Mouse (Mus musculus) limb, embryonic 15.5 days (tissue): ENCODE results near the gene Sept3. TPM values are rescaled to one million over a fixed set of nuclear protein-coding genes. Genes with fewer than 3 reads are reported as not detected.

Source experiments
- ATAC-seq: fragments of 200-750 bp; cut with Nextera tagmentation; 2 replicates; pipeline ENCODE4 v1.8.0; 2017; ENCODE audit warnings: low read depth, moderate TSS enrichment; ENCODE audit not compliant: insufficient number of reproducible peaks, low FRiP score, low TSS enrichment
- H3K27ac ChIP-seq: fragments of 300-500 bp; sonication (generic); 2 replicates; pipeline ENCODE4 v1.5.1; 2015; ENCODE audit warnings: moderate library complexity, mild to moderate bottlenecking, inconsistent platforms
- H3K27me3 ChIP-seq: fragments of 300-500 bp; sonication (generic); 2 replicates; pipeline ENCODE4 v1.6.1; 2015; ENCODE audit warnings: inconsistent platforms
- H3K36me3 ChIP-seq: fragments of 300-500 bp; sonication (generic); 2 replicates; pipeline ENCODE4 v1.6.1; 2015; ENCODE audit warnings: inconsistent platforms
- H3K4me1 ChIP-seq: fragments of 300-500 bp; sonication (generic); 2 replicates; pipeline ENCODE4 v1.6.1; 2015; ENCODE audit warnings: inconsistent platforms
- H3K4me2 ChIP-seq: fragments of 300-500 bp; sonication (generic); 2 replicates; pipeline ENCODE4 v1.6.1; 2015; ENCODE audit warnings: mild to moderate bottlenecking, inconsistent platforms
- H3K4me3 ChIP-seq: fragments of 300-500 bp; sonication (generic); 2 replicates; pipeline ENCODE4 v1.5.1; 2015; ENCODE audit warnings: mild to moderate bottlenecking, inconsistent platforms
- H3K9ac ChIP-seq: fragments of 300-500 bp; sonication (generic); 2 replicates; pipeline ENCODE4 v1.6.1; 2015; ENCODE audit warnings: inconsistent platforms
- H3K9me3 ChIP-seq: fragments of 300-500 bp; sonication (generic); 2 replicates; pipeline ENCODE4 v1.6.1; 2016; ENCODE audit warnings: inconsistent platforms
- WGBS: fragments of 180-500 bp; shearing (Covaris S2); methylation state at CpG from one replicate; pipeline ENCODE4 v1.1.7; 2015; 5-methylcytosine and 5-hydroxymethylcytosine counted together
- polyA plus RNA-seq: library from polyadenylated mRNA; unstranded; fragments of >200 nt; fragmentation: Nextera tagmentation; extraction: Ambion mirVana; gene quantifications from 2 replicates; pipeline ENCODE4 v1.2.1, GENCODE M21; 2015

The Sept3 gene
- polyA plus RNA-seq, 1 experiment from 2014 or later: 8.4 TPM

DNA sequence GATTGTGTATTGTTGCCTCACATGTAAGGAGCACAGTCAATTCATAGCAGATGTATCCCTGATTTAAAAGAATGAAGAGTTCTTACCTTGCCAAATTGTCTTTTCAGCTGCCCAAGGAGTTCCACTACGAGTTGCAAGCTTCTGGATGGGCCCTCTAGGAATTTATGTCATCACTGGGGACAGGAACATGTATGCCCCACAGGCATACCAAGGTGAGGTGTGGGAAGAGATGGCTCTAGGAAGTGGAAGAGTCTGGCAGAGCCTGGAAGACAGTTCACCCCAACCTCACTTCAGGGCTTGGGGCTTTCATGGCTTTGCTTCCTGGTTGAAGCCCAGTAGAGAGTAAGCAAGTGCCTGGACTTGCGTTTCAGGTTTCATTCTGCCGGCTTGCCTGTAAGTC is 33.7 kb downstream of the Sept3 start:
- WGBS: 58% methylated on average over 3 of the region's 3 CpGs
- no peaks in the 10 kb centered on the region for H3K27me3 ChIP-seq
- H3K36me3 ChIP-seq: no peaks in the 10 kb centered on the region
- no peak overlapping the region for H3K4me2 ChIP-seq
- H3K27ac ChIP-seq: no peak overlapping the region
- H3K9me3 ChIP-seq: no peaks in the 10 kb centered on the region
- H3K4me1 ChIP-seq: no peaks in the 10 kb centered on the region
- ATAC-seq: no peak
- no peak overlapping the region for H3K9ac ChIP-seq
- H3K4me3 ChIP-seq: no peak overlapping the region

DNA sequence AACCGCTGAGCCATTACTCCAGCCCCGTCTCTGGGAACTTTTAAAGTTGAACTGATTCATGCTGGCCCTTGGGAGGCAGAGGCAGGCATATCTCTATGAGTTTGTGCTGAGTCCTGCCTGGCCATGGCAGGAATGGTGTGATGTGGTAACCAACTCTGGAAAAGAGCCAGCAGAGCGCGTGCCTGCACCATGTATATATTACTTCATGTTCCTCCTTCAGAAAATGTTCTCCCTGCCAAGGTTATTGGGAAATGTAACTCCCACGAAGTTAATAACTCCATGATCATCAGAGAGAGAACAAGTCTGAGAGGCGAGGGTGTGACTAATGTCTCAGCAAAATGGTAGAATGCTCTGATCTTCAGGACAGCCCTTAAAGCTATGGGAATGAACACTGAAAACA is 43.1 kb downstream of the Sept3 start:
- ATAC-seq: no peak
- H3K9me3 ChIP-seq: no peaks in the 10 kb centered on the region
- 74% methylated on average over 6 of the region's 6 CpGs for WGBS

DNA sequence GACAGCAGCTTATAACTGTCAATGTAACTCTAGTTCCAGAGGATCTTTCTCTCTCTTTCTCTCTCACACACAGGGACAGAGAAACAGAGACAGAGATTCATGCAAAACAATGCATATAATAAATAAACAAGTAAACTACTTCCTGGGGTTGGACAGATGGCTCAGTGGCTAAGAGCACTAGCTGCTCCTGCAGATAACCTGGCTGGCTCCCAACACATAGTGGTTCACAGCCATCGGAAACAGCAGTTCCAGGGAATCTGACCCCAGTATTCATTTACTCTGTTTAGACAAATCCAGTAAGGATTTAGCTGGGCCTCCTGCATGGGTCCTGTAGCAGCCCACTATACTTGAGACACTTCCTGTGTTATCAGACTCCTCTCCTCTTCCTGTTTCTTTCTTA is 44.9 kb downstream of the Sept3 start:
- no peaks in the 10 kb centered on the region for H3K9me3 ChIP-seq
- WGBS: 43% methylated on average over 1 of the region's 1 CpGs
- ATAC-seq: no peak

More for the DNA sequence above, 43.1 kb downstream of the Sept3 start:
- H3K27me3 ChIP-seq: no peaks in the 10 kb centered on the region
- no peak overlapping the region for H3K4me3 ChIP-seq
- H3K4me1 ChIP-seq: no peaks in the 10 kb centered on the region
- no peak overlapping the region for H3K9ac ChIP-seq
- no peak overlapping the region for H3K4me2 ChIP-seq
- no peaks in the 10 kb centered on the region for H3K36me3 ChIP-seq
- no peak overlapping the region for H3K27ac ChIP-seq

DNA sequence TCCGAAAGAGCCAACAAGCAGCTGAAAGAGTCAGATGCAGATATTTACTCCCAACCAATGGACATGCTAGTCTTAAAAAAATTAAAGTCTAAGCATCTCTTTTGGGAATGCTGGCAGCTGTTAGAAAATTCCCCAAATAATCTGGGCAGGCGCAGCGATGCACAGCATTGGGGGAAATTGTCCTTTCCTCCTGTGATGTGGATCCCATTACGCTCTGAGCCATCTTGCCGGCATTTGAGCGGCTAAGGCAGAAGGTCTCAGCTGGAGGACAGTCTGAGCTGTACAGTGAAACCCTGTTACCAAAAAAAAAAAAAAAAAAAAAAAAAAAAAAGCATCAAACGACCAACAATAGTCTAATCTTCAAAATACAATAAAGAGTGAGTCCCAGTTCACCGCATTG is 47.5 kb downstream of the Sept3 start:
- WGBS: 71% methylated on average over 8 of the region's 8 CpGs
- no peak overlapping the region for H3K9ac ChIP-seq
- ATAC-seq: no peak
- H3K4me3 ChIP-seq: no peak overlapping the region
- no peak overlapping the region for H3K27ac ChIP-seq
- H3K27me3 ChIP-seq: no peaks in the 10 kb centered on the region
- no peaks in the 10 kb centered on the region for H3K9me3 ChIP-seq
- no peak overlapping the region for H3K4me2 ChIP-seq
- H3K4me1 ChIP-seq: no peaks in the 10 kb centered on the region
- H3K36me3 ChIP-seq: no peaks in the 10 kb centered on the region

More for the DNA sequence above, 44.9 kb downstream of the Sept3 start:
- Histone ChIP-seq H3K27me3 (no peaks in the 10 kb centered on the region), H3K36me3 (no peaks in the 10 kb centered on the region), H3K4me1 (no peaks in the 10 kb centered on the region), H3K4me3 (no peak overlapping the region), H3K4me2 (no peak overlapping the region), H3K27ac (no peak overlapping the region), H3K9ac (no peak overlapping the region)

DNA sequence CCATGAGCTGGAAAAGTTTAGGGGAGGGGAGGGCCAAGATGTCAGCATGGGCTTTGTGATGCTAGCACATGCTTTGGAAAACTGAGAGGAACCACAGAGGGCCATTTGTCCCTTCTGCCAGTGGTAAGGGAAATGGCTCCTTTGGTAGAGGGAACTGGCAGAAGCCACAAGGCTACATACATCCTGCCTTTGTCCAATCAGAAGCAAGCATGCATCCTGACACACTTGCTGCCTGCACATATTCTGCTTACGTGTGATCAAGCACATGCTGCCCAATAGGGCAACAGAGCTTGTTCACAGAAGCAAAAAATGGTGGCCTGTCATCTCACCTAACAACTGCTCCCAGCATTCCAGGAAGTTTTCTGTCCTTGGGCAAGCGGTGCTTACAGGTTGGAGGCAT is 50.7 kb downstream of the Sept3 start:
- 40% methylated on average over 2 of the region's 2 CpGs for WGBS
- Histone ChIP-seq H3K27ac (peak overlapping the region; percentile 5; the same call in 1 of the 2 replicates), H3K4me2 (no peak overlapping the region), H3K4me1 (no peaks in the 10 kb centered on the region), H3K9ac (no peak overlapping the region), H3K27me3 (no peaks in the 10 kb centered on the region), H3K4me3 (no peak overlapping the region), H3K9me3 (no peaks in the 10 kb centered on the region), H3K36me3 (peaks cover 9% of the 10 kb centered on the region; the same call in 1 of the 2 replicates)
- no peak for ATAC-seq

DNA sequence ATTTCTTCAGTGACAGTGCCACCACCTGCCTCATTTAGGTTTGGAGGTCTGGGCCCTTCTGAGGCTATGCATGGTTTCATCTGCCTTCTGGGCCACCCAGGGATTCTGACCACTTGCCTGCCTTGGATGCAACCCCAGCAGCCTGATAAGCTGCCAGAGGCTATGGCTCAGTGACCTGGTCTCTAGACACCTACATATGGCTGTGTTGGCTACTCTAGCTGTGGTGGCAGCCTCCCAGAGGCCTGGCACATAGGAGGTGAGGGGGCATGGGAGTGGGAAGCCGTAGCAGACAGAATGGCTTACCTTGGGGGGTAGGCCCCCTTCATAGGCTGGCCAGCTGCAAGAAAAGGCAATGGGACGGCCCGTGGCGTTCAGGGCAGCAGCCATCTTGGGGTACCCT is 60.5 kb downstream of the Sept3 start:
- WGBS: 97% methylated on average over 4 of the region's 4 CpGs
- peaks cover 48% of the 10 kb centered on the region for H3K36me3 ChIP-seq

DNA sequence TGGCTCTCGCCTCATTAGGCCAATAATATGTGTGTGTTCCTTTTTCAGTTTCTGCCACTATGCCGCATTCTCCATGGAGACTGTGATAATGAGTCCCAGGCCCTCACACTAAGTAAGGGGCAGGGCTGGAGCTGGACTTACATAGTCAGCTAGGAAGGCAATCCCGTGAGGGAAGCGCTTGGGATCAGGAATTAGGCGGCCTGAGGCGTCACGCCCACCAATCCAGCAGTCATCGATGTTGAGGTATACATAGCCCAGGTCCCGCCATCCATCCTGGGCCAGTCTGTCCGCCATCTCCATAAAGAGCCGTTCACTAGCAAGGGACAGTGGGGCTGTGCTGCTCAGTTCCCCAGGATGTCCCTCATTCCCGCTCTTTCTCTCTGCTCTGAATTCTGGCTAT is 61.9 kb downstream of the Sept3 start:
- ATAC-seq: no peak
- Histone ChIP-seq H3K36me3 (peaks cover 38% of the 10 kb centered on the region), H3K4me3 (no peak overlapping the region), H3K4me1 (peaks cover 37% of the 10 kb centered on the region), H3K27ac (no peak overlapping the region), H3K27me3 (no peaks in the 10 kb centered on the region), H3K9me3 (no peaks in the 10 kb centered on the region), H3K4me2 (no peak overlapping the region), H3K9ac (no peak overlapping the region)
- WGBS: 61% methylated on average over 12 of the region's 12 CpGs

More for the DNA sequence above, 60.5 kb downstream of the Sept3 start:
- no peak for ATAC-seq
- Histone ChIP-seq H3K4me3 (no peak overlapping the region), H3K27ac (no peak overlapping the region), H3K27me3 (no peaks in the 10 kb centered on the region), H3K9me3 (no peaks in the 10 kb centered on the region), H3K4me2 (no peak overlapping the region), H3K9ac (no peak overlapping the region), H3K4me1 (peaks cover 23% of the 10 kb centered on the region)

DNA sequence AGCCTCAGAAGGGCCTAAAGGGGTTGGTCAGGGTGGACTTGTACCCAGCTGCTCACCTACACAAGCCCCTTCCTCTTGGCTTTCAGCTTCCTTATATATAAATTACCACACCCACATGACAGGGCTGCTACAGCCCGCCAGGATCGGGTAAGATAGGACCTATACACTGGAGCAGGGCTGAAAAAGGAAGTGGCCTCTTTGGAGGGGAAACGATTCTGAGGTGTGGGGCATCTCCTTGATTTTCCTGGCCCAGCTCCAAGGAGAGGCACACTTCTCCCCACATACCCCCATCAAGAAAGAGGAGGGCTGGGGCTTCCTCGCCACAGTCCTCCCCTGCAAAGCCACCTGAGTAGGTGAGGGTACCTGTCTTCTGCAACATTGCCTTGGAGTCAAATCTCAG is 63.2 kb downstream of the Sept3 start:
- no peak for ATAC-seq
- WGBS: 18% methylated on average over 4 of the region's 4 CpGs
- Histone ChIP-seq H3K27me3 (no peaks in the 10 kb centered on the region), H3K27ac (peak overlapping the region; percentile 70; the same call in 1 of the 2 replicates), H3K36me3 (peaks cover 31% of the 10 kb centered on the region), H3K9ac (peak overlapping the region; percentile 53; the same call in 1 of the 2 replicates), H3K4me2 (peak overlapping the region; percentile 62), H3K4me3 (peak overlapping the region; percentile 60), H3K9me3 (no peaks in the 10 kb centered on the region), H3K4me1 (peaks cover 49% of the 10 kb centered on the region)

DNA sequence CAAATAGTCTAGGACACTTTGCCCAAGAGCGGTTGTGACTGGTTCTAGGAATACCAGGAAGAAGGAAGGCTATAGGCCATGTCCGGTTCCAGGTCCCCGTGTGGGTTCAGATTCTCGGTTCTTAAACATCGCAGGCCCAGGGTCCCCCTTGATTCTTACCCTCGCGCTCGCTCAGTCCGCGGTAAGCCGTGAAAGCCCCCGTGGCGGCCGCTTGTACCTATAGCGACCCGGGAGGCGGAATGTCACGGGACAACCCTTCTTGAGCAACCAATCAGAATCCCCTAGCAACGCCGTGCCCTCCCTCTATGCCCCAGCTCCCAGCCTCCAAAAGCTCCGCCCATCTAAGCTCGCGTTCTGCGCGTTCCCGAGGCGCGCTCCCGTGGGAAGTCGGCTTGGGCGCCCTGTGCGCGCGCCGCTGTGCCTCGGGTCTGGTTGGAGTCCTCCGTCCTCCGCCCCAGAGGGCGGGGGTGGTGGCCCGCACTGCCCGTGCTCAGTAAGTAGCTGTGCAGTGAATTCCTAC is 64.0 kb downstream of the Sept3 start, which contains the start of the genes Naga, Pheta2 and Smdt1:
Naga (minus strand) TSS at position 333 of the 520 bp plus-strand sequence.
Pheta2 (plus strand) TSS at position 350 of the 520 bp plus-strand sequence.
Smdt1 (plus strand) TSS at position 367 of the 520 bp plus-strand sequence.
- Histone ChIP-seq H3K27ac (peak within 1 kb of the TSS; percentile 70), H3K9me3 (no peaks in the 10 kb centered on the region), H3K27me3 (no peaks in the 10 kb centered on the region), H3K36me3 (peaks cover 36% of the 10 kb centered on the region), H3K9ac (peak within 1 kb of the TSS; percentile 53), H3K4me1 (peaks cover 49% of the 10 kb centered on the region), H3K4me2 (peak within 1 kb of the TSS; percentile 62), H3K4me3 (peak within 1 kb of the TSS; percentile 60)
- ATAC-seq: peak; percentile 87
- WGBS: under 1% methylated on average over 41 of the region's 41 CpGs

DNA sequence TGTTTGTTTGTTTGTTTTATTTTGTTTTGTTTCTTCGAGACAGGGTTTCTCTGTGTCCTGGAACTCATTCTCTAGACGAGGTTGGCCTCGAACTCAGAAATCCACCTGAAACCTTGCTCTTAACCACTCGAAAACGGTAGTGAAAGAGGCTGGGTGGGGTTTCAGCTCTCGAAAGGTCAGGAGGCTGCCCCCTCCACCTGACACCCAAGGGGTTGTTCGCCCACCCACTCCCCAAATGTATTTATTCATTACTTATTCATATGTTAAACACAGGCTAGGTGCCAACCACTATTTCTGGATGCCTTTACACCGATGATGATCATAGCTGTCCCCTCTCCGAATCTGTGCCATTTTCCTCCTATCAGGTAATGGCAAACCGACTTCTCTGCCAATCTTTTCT is 64.5 kb downstream of the Sept3 start:
- Histone ChIP-seq H3K9ac (no peak overlapping the region), H3K27ac (peak overlapping the region; percentile 70; the same call in 1 of the 2 replicates), H3K27me3 (no peaks in the 10 kb centered on the region), H3K4me2 (peak overlapping the region; percentile 62), H3K4me3 (peak overlapping the region; percentile 60), H3K36me3 (peaks cover 37% of the 10 kb centered on the region), H3K4me1 (peaks cover 51% of the 10 kb centered on the region), H3K9me3 (no peaks in the 10 kb centered on the region)
- ATAC-seq: no peak
- WGBS: 56% methylated on average over 10 of the region's 10 CpGs

DNA sequence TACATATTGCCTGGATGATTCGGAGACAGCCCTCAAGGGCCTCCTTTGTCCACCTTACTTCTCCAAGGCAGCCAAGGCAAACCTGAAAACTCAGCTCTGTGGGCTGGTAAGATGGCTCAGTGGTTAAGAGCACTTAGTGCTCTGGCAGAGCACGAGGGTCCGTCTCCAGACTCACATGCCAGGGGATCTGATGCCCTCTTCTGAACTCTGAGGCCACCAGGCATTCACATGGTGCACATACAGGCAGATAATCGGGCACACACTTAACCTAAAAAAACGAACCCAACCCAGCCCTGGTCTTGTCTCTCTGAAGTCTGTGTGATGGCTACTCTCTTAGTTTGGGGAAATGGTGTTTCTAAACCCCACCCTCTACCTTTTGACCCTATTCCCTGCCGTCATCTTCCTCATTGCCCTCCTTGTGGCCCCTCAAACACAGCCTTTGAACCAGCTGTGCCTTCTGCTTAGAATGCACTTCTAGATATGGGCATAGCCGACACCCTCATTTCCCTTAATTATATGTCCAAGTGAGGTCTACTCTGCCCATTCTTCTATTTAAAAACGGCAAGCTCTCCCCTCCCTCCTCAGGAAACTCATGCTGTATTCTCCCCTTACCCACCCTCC is 65.1 kb downstream of the Sept3 start:
- ATAC-seq: no peak
- Histone ChIP-seq H3K27me3 (no peaks in the 10 kb centered on the region), H3K27ac (peak overlapping the region; percentile 87; the same call in 1 of the 2 replicates), H3K4me2 (no peak overlapping the region), H3K4me1 (peaks cover 51% of the 10 kb centered on the region), H3K9me3 (no peaks in the 10 kb centered on the region), H3K4me3 (no peak overlapping the region), H3K36me3 (peaks cover 31% of the 10 kb centered on the region), H3K9ac (no peak overlapping the region)
- WGBS: 73% methylated on average over 8 of the region's 8 CpGs

DNA sequence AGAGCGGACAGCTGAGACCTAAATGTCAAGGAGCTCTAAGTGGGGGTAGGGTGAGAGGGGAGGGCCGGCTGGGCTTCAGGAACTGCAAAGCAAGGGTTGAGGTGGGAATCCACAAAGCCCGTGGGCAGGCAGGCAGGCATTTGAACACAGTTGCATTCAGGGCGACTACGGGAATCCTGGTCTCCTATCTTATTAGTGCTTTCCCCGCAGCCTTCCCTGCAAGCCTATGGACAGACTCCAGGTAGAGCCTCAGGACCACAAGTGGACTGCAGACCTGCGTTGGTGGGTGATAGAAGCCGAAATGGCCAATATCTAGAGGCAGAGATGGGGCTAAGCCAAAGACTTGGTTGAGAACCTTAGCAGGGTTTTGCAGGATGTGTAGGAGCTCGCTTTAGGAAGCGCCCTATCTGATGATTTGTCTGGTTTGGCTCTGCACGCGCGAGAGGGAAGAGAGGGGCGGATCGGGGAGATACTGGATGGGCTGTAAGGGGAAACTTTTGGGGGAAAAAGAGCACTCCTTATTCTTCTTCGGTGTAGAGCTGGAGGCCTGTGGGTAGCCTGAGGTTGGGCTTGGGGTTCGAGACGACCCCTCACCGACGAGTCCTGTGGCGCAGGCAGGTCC is 65.8 kb downstream of the Sept3 start:
- Histone ChIP-seq H3K4me1 (peaks cover 51% of the 10 kb centered on the region), H3K9ac (peak overlapping the region; percentile 70), H3K27ac (peak overlapping the region; percentile 87), H3K4me2 (peak overlapping the region; percentile 72), H3K36me3 (peaks cover 24% of the 10 kb centered on the region), H3K4me3 (peak overlapping the region; percentile 57), H3K27me3 (no peaks in the 10 kb centered on the region), H3K9me3 (no peaks in the 10 kb centered on the region)
- no peak for ATAC-seq
- 46% methylated on average over 21 of the region's 21 CpGs for WGBS
